Mouse (Mus musculus): ENCODE data around the gene Suox.
"Not testable (repeated sequence)": the region's sequence is repeated elsewhere in the genome, so short reads cannot be mapped to it uniquely, and the experiment has no call there.

Suox gene

GRCm38 (mm10) chr10:128626311-128627310, 47.3 kb downstream of the Suox start, which contains the start of gene Rps26:
Rps26 (minus strand) TSS chr10:128626747.
- DNase-seq (ENCODE audit: low spot score in 2 of 2) = peak; percentile 85 to 93

GRCm38 (mm10) chr10:128625287-128625894, 48.5 kb downstream of the Suox start:
- no peak for DNase-seq (ENCODE audit: low spot score in 2 of 2)

- DNase-seq (ENCODE audit: low spot score in 2 of 2) = not testable (repeated sequence)
These were observed 50.7 kb downstream of the Suox start for GRCm38 (mm10) chr10:128623106-128623613.

- DNase-seq (ENCODE audit: low spot score in 2 of 2) = no peak
These were observed 51.2 kb downstream of the Suox start for GRCm38 (mm10) chr10:128622702-128623101.

GRCm38 (mm10) chr10:128621986-128622520, 51.8 kb downstream of the Suox start:
- DNase-seq (ENCODE audit: low spot score in 2 of 2) = no peak

- no peak for DNase-seq (ENCODE audit: low spot score in 2 of 2)
These were observed 53.6 kb downstream of the Suox start for GRCm38 (mm10) chr10:128620241-128620640.

Data from spleen, postnatal 4 days (tissue).